Mouse (Mus musculus) liver, postnatal 0 days (tissue): ENCODE data around the gene Atxn2l. TPM values are rescaled to one million over a fixed set of nuclear protein-coding genes. Genes with fewer than 3 reads are reported as not detected.

ENCODE experiments used
- ATAC-seq: fragments of 200-750 bp; cut with Nextera tagmentation; 2 replicates; pipeline ENCODE4 v1.8.0; 2017; ENCODE audit warnings: mild to moderate bottlenecking, moderate library complexity
- DNase-seq: peaks from one replicate; pipeline ENCODE4 v3.0.0-alpha.2; 2016
- H3K27ac ChIP-seq: fragments of 300-500 bp; sonication (generic); 2 replicates; pipeline ENCODE4 v1.5.1; 2014; ENCODE audit warnings: antibody characterized with exemption, moderate library complexity, mild to moderate bottlenecking, low read depth
- H3K27me3 ChIP-seq: fragments of 300-500 bp; sonication (generic); 2 replicates; pipeline ENCODE4 v1.6.1; 2014; ENCODE audit warnings: low read length, control low read depth, mixed read lengths; ENCODE audit not compliant: insufficient read depth
- H3K36me3 ChIP-seq: fragments of 300-500 bp; sonication (generic); replicated peaks from 2 replicates; pipeline ENCODE4 v1.6.1; 2014; ENCODE audit warnings: mild to moderate bottlenecking, control low read depth, low read length, moderate library complexity, mixed read lengths; ENCODE audit not compliant: insufficient read depth
- H3K4me1 ChIP-seq: fragments of 300-500 bp; sonication (generic); 2 replicates; pipeline ENCODE4 v1.6.1; 2014; ENCODE audit warnings: antibody characterized with exemption, mild to moderate bottlenecking, control low read depth; ENCODE audit not compliant: insufficient read depth
- H3K4me2 ChIP-seq: fragments of 300-500 bp; sonication (generic); 2 replicates; pipeline ENCODE4 v1.6.1; 2014; ENCODE audit warnings: low read depth, mild to moderate bottlenecking, low read length, moderate library complexity, mixed read lengths
- H3K4me3 ChIP-seq: fragments of 300-500 bp; sonication (generic); 2 replicates; pipeline ENCODE4 v1.5.1; 2014; ENCODE audit warnings: low read depth, low read length
- H3K9ac ChIP-seq: fragments of 300-500 bp; sonication (generic); replicated peaks from 2 replicates; pipeline ENCODE4 v1.6.1; 2014; ENCODE audit warnings: mild to moderate bottlenecking, moderate library complexity
- H3K9me3 ChIP-seq: fragments of 300-500 bp; sonication (generic); 2 replicates; pipeline ENCODE4 v1.6.1; 2016; ENCODE audit warnings: mild to moderate bottlenecking, control low read depth, low read length, mixed read lengths
- CTCF ChIP-seq: sonication (generic); IDR thresholded peaks from 2 replicates; pipeline ENCODE4 v1.5.1; 2016; ENCODE audit warnings: antibody characterized with exemption, low read depth
- EP300 ChIP-seq: IDR thresholded peaks from 2 replicates; pipeline ENCODE4 v1.6.1; 2016; ENCODE audit warnings: antibody characterized with exemption, low read depth, mild to moderate bottlenecking
- WGBS: fragments of 180-500 bp; shearing (Covaris S2); extraction: QIAGEN DNeasy Blood & Tissue Kit; methylation state at CpG from one replicate; pipeline ENCODE4 v1.1.7; 2014; ENCODE audit not compliant: insufficient replicate concordance; 5-methylcytosine and 5-hydroxymethylcytosine counted together
- polyA plus RNA-seq: library from polyadenylated mRNA; unstranded; fragments of >200 nt; fragmentation: Nextera tagmentation; extraction: Ambion mirVana; gene quantifications from 2 replicates; pipeline ENCODE4 v1.2.1, GENCODE M21; 2015

Gene Atxn2l
- polyA plus RNA-seq, 1 experiment from 2014 or later, result 12.0 TPM

GRCm38 (mm10) chr7:126533434-126533833, 30.2 kb upstream of the Atxn2l start:
- 80% methylated on average over 1 of the region's 1 CpGs for WGBS
- Histone ChIP-seq H3K9me3 (no peaks in the 10 kb centered on the region), H3K27me3 (peaks cover 10% of the 10 kb centered on the region), H3K36me3 (no peaks in the 10 kb centered on the region), H3K4me3 (no peak overlapping the region), H3K4me2 (no peak overlapping the region), H3K4me1 (peaks cover 6% of the 10 kb centered on the region), H3K27ac (no peak overlapping the region), H3K9ac (no peak overlapping the region)
- no peak for TF ChIP-seq EP300
- no peak for TF ChIP-seq CTCF
- no peak for ATAC-seq
- DNase-seq, result no peak

- ATAC-seq (no peak), DNase-seq (no peak)
- Histone ChIP-seq H3K9ac (no peak overlapping the region), H3K36me3 (no peaks in the 10 kb centered on the region), H3K27ac (no peak overlapping the region), H3K9me3 (no peaks in the 10 kb centered on the region), H3K4me1 (no peaks in the 10 kb centered on the region), H3K27me3 (no peaks in the 10 kb centered on the region), H3K4me2 (no peak overlapping the region), H3K4me3 (no peak overlapping the region)
- WGBS, result 12% methylated on average over 1 of the region's 1 CpGs
- TF ChIP-seq CTCF (peak; percentile 75), EP300 (no peak)
Observed at GRCm38 (mm10) chr7:126528166-126528577, 24.9 kb upstream of the Atxn2l start.

- H3K9ac ChIP-seq, result no peak overlapping the region
- TF ChIP-seq EP300 (no peak), CTCF (no peak)
- no peaks in the 10 kb centered on the region for H3K36me3 ChIP-seq
- no peaks in the 10 kb centered on the region for H3K4me1 ChIP-seq
- DNase-seq, result no peak
- H3K27me3 ChIP-seq, result no peaks in the 10 kb centered on the region
- WGBS, result 78% methylated on average over 3 of the region's 3 CpGs
- H3K27ac ChIP-seq, result no peak overlapping the region
- ATAC-seq, result no peak
- H3K4me2 ChIP-seq, result no peak overlapping the region
- H3K9me3 ChIP-seq, result no peaks in the 10 kb centered on the region
- no peak overlapping the region for H3K4me3 ChIP-seq
Observed at GRCm38 (mm10) chr7:126523316-126523715, 20.1 kb upstream of the Atxn2l start.

- Histone ChIP-seq H3K4me1 (no peaks in the 10 kb centered on the region), H3K27me3 (no peaks in the 10 kb centered on the region), H3K9ac (no peak overlapping the region; the same call in 1 of the 2 replicates), H3K9me3 (no peaks in the 10 kb centered on the region), H3K27ac (no peak overlapping the region), H3K4me3 (no peak overlapping the region), H3K4me2 (no peak overlapping the region), H3K36me3 (no peaks in the 10 kb centered on the region)
- TF ChIP-seq EP300 (no peak), CTCF (peak; percentile 15; the same call in 1 of the 2 replicates)
- DNase-seq (no peak), ATAC-seq (no peak)
- 60% methylated on average over 2 of the region's 2 CpGs for whole genome bisulfite sequencing
Observed at GRCm38 (mm10) chr7:126519513-126519912, 16.3 kb upstream of the Atxn2l start.

- no peak for ATAC-seq
Observed at GRCm38 (mm10) chr7:126518261-126518941, 15.2 kb upstream of the Atxn2l start.

GRCm38 (mm10) chr7:126511287-126511686, 8.1 kb upstream of the Atxn2l start:
- no peaks in the 10 kb centered on the region for H3K27me3 ChIP-seq
- WGBS, result 69% methylated on average over 3 of the region's 3 CpGs
- no peak overlapping the region for H3K4me2 ChIP-seq
- DNase-seq (no peak), ATAC-seq (no peak)
- no peaks in the 10 kb centered on the region for H3K9me3 ChIP-seq
- H3K9ac ChIP-seq, result no peak overlapping the region
- H3K4me3 ChIP-seq, result no peak overlapping the region
- TF ChIP-seq CTCF, result no peak
- TF ChIP-seq EP300, result no peak
- no peaks in the 10 kb centered on the region for H3K36me3 ChIP-seq
- no peak overlapping the region for H3K27ac ChIP-seq
- H3K4me1 ChIP-seq, result no peaks in the 10 kb centered on the region

More at GRCm38 (mm10) chr7:126518261-126518941, 15.2 kb upstream of the Atxn2l start:
- no peak for TF ChIP-seq EP300
- no peak for TF ChIP-seq CTCF
- Histone ChIP-seq H3K9me3 (no peaks in the 10 kb centered on the region), H3K4me1 (no peaks in the 10 kb centered on the region), H3K9ac (no peak overlapping the region), H3K27ac (no peak overlapping the region), H3K4me3 (no peak overlapping the region), H3K4me2 (no peak overlapping the region), H3K27me3 (no peaks in the 10 kb centered on the region), H3K36me3 (no peaks in the 10 kb centered on the region)
- DNase-seq, result no peak
- WGBS, result 78% methylated on average over 5 of the region's 5 CpGs
